Mouse (Mus musculus): ENCODE results near the gene Zc3h14.

DNA sequence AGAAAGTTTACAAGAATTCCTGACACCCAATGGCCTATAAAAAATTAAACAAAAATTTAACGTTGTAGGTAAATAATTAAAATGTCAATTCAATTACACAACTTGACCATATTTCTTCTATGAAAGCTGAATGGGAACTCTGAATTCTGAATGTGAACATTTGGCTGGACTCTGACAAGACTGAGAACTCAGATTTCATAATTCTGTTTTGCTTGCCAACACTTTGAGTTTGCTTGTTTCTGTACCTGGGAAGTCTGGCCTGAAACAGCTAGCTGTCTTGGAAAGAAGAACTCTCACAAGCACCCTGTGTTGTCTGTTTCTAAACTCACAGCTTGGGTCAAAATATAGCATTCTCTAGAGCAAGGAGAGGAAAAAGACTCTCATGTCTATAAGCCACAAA is 87.1 kb downstream of the Zc3h14 start:
- TF ChIP-seq CTCF (conservative IDR thresholded peaks at IDR 0.05; ENCODE audit: low read length) (no peak), POU5F1 (IDR thresholded peaks at IDR 0.05; ENCODE audit: borderline replicate concordance, low read length) (no peak), NANOG (IDR thresholded peaks at IDR 0.05; ENCODE audit: borderline replicate concordance, low read length) (no peak)

All from E14TG2a.4 (cell line).